Mouse (Mus musculus): Measurements from ENCODE around the gene Trappc2l.

Trappc2l gene

DNA sequence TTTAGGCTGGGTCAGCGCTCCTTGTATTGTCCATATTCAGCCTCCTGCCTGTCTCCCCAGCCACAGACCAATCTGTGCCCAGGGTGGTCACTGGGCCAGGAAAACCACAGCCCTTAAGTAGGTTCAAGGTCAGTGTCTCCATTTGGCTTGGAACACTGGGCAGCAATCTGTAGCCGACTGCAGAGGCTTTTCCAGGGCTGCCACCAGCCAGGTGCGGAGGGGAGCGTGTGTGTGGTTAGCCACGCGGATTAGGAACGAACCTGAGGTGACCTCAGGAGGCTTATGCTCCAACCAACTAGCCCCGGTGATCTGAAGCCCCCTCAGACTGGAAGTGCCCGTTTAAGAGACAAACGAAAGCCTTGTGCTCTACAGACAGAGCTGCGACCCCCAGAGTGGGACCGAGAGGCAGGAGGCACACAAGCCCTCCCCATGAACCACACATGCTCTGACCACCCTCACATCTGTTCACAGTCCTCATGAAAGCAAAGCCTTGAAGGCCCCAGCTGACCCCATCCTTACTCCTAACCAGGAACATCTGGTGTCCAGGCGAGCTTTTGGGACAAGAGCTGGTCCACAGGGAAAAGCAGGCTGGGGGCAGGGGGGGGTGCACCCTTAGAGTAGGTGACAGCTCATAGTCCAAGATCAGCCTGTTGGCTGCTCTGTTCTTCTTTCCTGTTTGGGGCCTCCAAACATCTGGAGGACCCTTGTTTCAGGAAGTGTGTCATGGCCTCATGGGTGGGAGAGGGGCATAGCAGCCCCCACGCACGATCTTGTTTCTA is 36.9 kb downstream of the Trappc2l start:
- in situ Hi-C loops (cut with MboI; ENCODE audit: unreplicated experiment in 2 of 2), result no loop called here

GRCm38 (mm10) chr8:122651326-122651921 is 40.0 kb downstream of the Trappc2l start:
- in situ Hi-C loops (cut with MboI; ENCODE audit: unreplicated experiment in 2 of 2), result no loop called here

GRCm38 (mm10) chr8:122652643-122653042 is 41.2 kb downstream of the Trappc2l start:
- in situ Hi-C loops (cut with MboI; ENCODE audit: unreplicated experiment in 2 of 2), result no loop called here

DNA sequence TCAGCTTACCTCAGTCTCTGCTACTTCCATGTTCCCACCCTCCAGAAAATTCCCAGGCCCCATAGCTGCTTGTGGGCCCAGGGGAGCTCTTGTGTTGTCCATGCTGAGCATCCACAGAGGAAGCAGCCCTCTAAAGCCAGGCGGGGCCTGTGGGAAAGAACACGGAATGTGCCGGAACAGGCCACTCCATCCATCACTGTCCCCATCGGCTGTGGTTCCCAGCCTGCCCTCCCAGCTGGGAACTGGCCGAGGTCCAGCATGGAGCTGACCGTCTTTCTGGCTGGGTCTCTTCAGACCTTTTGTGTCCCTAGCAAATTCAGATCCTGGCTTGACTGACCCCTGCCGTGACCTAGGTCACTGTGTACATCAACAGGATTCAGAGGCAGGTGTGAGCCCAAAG is 43.3 kb downstream of the Trappc2l start:
- in situ Hi-C loops (cut with MboI; ENCODE audit: unreplicated experiment in 2 of 2), result loop anchor here in 1 of 2 experiments (5.0 kb wide), 1 partner anchor 32 kb away; the partner anchor contains the start of gene Pabpn1l

DNA sequence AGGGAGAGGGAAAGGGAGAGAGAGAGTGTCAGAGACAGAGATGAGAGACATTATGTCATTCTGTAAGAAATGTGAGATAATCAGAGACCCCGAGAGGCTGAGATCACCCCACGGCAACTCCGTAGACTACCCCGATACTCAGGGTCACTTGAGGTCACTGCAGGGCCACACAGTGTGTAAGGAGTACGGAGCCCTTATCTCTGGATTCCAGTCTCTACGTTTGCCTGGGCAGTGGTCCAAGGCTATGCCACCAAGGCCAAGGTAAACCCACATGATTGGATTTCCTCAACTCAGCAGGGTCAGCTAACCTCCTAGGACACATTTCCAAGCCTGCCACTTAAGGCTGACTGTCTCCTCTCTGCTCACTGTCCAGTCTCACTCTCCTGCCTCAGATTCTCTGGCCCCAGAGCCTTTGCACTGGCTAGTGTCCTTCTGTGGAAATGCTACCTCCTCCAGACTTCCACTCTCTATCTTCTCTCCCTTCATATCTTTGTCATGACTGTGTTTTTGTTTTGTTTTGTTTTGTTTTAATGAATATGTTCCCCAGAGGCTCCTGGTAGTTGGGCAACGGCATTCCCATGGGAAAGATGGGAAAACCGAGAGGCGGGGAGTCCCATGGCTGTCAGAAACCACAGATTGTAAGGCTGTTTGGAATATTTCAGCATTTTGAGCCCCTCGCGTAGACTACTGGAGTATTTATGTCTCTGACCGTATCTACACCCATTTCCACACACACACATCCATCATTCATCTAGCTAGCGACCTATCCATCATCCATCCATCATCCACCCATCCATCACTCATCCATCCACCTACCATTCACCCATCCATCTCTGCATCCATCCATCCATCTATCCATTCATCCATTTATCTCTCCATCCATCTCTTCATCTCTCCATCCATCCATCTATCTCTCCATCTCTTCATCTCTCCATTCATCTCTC is 44.9 kb downstream of the Trappc2l start:
- in situ Hi-C loops (cut with MboI; ENCODE audit: unreplicated experiment in 2 of 2), result loop anchor here in 1 of 2 experiments (5.0 kb wide), 1 partner anchor 34 kb away; the partner anchor contains the start of gene Pabpn1l

DNA sequence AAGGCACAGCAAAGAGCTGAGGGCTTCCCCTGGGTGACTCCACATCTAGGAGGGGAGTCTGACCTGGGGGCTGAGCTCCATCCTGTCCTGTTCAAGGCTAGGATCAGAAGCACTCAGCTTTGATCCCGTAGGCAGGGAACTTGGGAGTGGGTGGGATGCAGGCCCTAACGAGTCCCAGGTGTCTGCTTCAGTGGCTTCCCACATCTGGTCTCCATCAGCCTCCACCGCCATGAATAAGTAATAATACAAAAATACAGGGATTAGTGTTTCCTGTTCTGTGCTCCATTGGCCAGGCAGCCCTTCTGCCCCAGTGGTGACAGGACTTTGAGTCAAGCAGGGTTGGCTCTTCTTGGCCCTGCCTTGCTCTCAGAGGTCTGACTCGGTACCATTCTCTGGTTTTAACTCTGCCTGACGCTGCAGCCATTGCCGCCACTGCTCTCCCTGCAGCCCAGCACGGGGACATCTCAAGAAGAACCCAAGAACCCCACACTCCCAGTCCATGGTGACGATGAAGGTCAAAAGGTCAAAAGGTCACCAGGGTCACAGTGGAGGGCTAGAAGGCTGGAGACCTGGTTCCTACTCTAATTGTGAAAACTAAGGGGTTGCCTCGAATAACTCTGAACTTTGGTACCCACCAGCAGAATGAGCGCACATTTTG is 46.8 kb downstream of the Trappc2l start:
- in situ Hi-C loops (cut with MboI; ENCODE audit: unreplicated experiment in 2 of 2), result loop anchor here in 1 of 2 experiments (5.0 kb wide), 1 partner anchor 36 kb away; the partner anchor contains the start of gene Pabpn1l

DNA sequence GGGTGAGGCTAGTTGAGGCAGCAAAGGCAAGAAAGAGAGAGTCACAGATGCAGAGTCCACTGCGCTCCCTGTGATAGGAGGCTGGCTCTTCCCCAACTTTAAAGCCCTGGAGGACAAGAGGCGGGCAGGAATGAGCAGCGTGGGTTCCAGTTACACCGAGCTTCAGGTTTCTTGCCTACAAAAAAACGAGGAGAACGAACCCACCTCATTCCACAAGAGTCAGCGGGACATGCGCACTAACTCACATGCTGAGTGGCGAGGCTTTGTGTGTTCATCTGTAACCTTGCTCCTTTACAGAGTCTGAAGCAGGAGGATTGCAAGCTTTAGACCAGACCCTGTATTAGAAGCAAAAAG is 47.3 kb downstream of the Trappc2l start:
- in situ Hi-C loops (cut with MboI; ENCODE audit: unreplicated experiment in 2 of 2), result loop anchor here in 1 of 2 experiments (5.0 kb wide), 1 partner anchor 36 kb away; the partner anchor contains the start of gene Pabpn1l

- in situ Hi-C loops (cut with MboI; ENCODE audit: unreplicated experiment in 2 of 2), result no loop called here
Measured at GRCm38 (mm10) chr8:122660022-122660421, 48.6 kb downstream of the Trappc2l start.

DNA sequence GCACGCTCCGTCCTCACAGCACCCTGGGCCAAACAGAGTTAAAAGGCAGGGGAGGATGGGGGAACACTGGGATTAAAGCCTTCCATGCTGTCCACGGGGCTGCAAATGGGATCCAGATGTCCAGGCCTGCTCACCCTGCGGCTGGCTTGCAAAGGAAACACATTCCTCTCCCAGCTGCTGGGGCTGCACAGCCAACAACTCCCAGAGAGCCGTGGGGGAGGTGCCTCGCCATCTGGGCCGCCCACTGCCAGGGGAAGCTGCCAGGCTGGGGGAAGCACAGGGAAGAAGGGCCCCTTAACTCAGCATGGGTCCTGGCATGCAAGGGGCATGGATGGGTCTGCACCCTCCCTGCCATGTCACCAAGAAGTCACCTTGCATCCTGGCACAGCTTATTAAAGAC is 49.7 kb downstream of the Trappc2l start:
- in situ Hi-C loops (cut with MboI; ENCODE audit: unreplicated experiment in 2 of 2), result no loop called here

DNA sequence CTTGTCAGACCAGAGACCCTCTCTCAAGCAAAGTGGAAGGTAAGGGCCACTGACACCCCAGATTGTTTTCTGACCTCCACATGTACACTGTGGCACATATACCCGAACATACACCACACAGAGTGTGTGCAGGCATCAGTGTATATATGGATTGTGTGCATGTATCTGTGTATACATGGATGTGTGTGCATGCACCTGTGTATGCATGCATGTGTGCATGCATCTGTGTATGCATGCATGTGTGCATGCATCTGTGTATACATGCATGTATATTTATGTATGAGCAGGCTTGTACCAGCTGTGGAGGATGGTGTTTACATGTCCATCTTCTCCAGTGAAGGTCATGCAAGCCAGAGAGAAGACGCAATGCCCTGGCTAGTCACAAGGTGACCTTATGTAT is 50.5 kb downstream of the Trappc2l start:
- in situ Hi-C loops (cut with MboI; ENCODE audit: unreplicated experiment in 2 of 2), result no loop called here

DNA sequence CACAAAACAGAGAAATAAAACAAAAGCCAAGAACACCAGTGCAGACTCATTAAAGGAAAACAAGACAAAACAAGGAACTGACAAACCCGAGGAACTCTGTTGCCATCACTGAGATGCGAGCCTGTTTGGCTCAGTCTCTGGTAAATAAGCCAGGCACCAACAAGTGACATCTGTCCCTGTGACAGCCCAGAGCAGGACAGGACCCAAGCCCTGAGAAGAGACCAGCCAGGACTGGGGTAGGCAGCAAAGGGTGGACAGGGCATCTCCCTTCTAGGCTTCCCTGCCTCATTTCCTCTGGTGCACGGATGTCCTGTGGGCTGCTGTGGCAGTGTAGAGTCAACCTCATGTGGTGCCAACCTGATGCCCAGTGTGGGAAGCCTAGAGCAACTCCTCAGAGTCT is 51.7 kb downstream of the Trappc2l start:
- in situ Hi-C loops (cut with MboI; ENCODE audit: unreplicated experiment in 2 of 2), result no loop called here

GRCm38 (mm10) chr8:122663670-122664069 is 52.2 kb downstream of the Trappc2l start:
- in situ Hi-C loops (cut with MboI; ENCODE audit: unreplicated experiment in 2 of 2), result no loop called here

DNA sequence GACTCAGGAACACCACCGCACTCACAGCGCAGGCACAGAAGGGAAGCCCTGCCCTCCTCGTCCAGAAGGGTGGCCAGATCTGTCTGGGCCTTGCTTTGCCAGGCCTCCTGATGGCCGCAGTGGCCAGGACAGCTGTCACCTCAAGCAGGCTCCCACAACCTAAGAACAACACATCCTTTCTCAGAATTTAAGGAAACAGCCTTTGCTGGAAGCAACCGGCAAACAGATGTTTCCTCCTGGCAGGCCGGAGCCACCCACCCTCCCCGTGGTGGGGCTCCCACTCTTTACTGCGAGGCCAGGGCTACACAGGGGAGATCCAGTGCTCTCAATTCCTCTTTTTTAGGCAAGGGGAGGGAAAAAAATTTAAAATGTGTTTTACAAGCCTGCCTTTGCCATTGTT is 53.8 kb downstream of the Trappc2l start:
- in situ Hi-C loops (cut with MboI; ENCODE audit: unreplicated experiment in 2 of 2), result loop anchor here (5.0 kb wide), 1 partner anchor 37 kb away; no protein-coding TSS in a partner anchor

- in situ Hi-C loops (cut with MboI; ENCODE audit: unreplicated experiment in 2 of 2), result loop anchor here (5.0 kb wide), 1 partner anchor 37 kb away; no protein-coding TSS in a partner anchor
Measured at GRCm38 (mm10) chr8:122665667-122666316, 54.4 kb downstream of the Trappc2l start.

Measured in v-Abl transformed pro-B cells (cell line).